Comparison of ENCODE assay signal across 22 mouse cellular contexts in genomic region chr6:100402716-100403115, GRCm38 (mm10).
DNase-seq lines count a peak whose midpoint lies in the region; ATAC-seq lines count a peak whose summit lies in the region.
"Had no signal": no experiment of that assay in that cellular context is flagged by ENCODE, and none has a peak within 500 bp of the region (broad histone marks: within the 10 kb centered on the region; RNA-seq: fewer than 3 reads in every experiment).

No protein-coding gene starts in this region.

- H3K9me3 ChIP-seq in lung, embryonic 15.5 days = no peaks in the 10 kb centered on the region
- H3K9me3 ChIP-seq in forebrain, embryonic 13.5 days (replicated peaks) = no peaks in the 10 kb centered on the region
- no peaks in the 10 kb centered on the region for H3K9me3 ChIP-seq in forebrain, embryonic 10.5 days
- H3K9me3 ChIP-seq: embryonic facial prominence, embryonic 12.5 days; hindbrain, embryonic 12.5 days; limb, embryonic 12.5 days; midbrain, embryonic 15.5 days had no signal

- no peak overlapping the region for H3K4me3 ChIP-seq in lung, embryonic 15.5 days
- no peak overlapping the region for H3K4me3 ChIP-seq in forebrain, embryonic 13.5 days
- no peak overlapping the region for H3K4me3 ChIP-seq in forebrain, embryonic 10.5 days
- H3K4me3 ChIP-seq: embryonic facial prominence, embryonic 12.5 days; hindbrain, embryonic 12.5 days; limb, embryonic 12.5 days; midbrain, embryonic 15.5 days had no signal

- no peak overlapping the region for H3K27ac ChIP-seq in lung, embryonic 15.5 days
- no peak overlapping the region for H3K27ac ChIP-seq in forebrain, embryonic 13.5 days
- H3K27ac ChIP-seq in forebrain, embryonic 10.5 days = no peak overlapping the region
- H3K27ac ChIP-seq: embryonic facial prominence, embryonic 12.5 days; hindbrain, embryonic 12.5 days; limb, embryonic 12.5 days; liver, embryonic 14.5 days; midbrain, embryonic 15.5 days had no signal

- no peak overlapping the region for H3K9ac ChIP-seq in lung, embryonic 15.5 days
- no peak overlapping the region for H3K9ac ChIP-seq in forebrain, embryonic 13.5 days
- H3K9ac ChIP-seq: embryonic facial prominence, embryonic 12.5 days; forebrain, postnatal 0 days; hindbrain, embryonic 12.5 days; limb, embryonic 12.5 days; liver, embryonic 14.5 days; midbrain, embryonic 15.5 days had no signal

- DNase-seq in embryo, embryonic 10 days (ENCODE audit: low spot score) = peak; percentile 61
- no peak for DNase-seq in embryo, embryonic 9.5 days (ENCODE audit: extremely low spot score)
- no peak for DNase-seq in lung, postnatal 10 days
- peak; percentile 38 for DNase-seq in induced T-regulatory cell, adult 2 months (ENCODE audit: low read depth)
- no peak for DNase-seq in urinary bladder, postnatal 25 days (ENCODE audit: low spot score)
- no peak for DNase-seq in forebrain, embryonic 10.5 days (ENCODE audit: extremely low spot score, low spot score)
- DNase-seq: adrenal gland, postnatal 14 days; cerebellum, adult 8-10 months; forebrain, postnatal 0 days; heart, adult 18-20 months; lung, postnatal 14 days; retina, postnatal 1 day; right cerebral cortex, postnatal 4 days; thymus, postnatal 4 days had no signal

- peak; percentile 31; the same call in 1 of the 2 replicates for ATAC-seq in lung, embryonic 15.5 days (ENCODE audit: borderline replicate concordance, extremely low read depth, low FRiP score, low TSS enrichment)
- ATAC-seq in forebrain, embryonic 13.5 days = no peak
- ATAC-seq: forebrain, postnatal 0 days; intestine, embryonic 16.5 days; midbrain, embryonic 15.5 days had no signal

- no peaks in the 10 kb centered on the region for H3K4me1 ChIP-seq in lung, embryonic 15.5 days
- H3K4me1 ChIP-seq in forebrain, embryonic 13.5 days = no peaks in the 10 kb centered on the region
- H3K4me1 ChIP-seq in forebrain, embryonic 10.5 days = peaks cover 5% of the 10 kb centered on the region; the same call in 1 of the 2 replicates
- H3K4me1 ChIP-seq: embryonic facial prominence, embryonic 12.5 days; midbrain, embryonic 15.5 days had no signal

- H3K4me2 ChIP-seq in lung, embryonic 15.5 days = no peak overlapping the region
- no peak overlapping the region for H3K4me2 ChIP-seq in forebrain, embryonic 13.5 days
- H3K4me2 ChIP-seq: embryonic facial prominence, embryonic 12.5 days; hindbrain, embryonic 12.5 days; limb, embryonic 12.5 days; midbrain, embryonic 15.5 days had no signal

- no peaks in the 10 kb centered on the region for H3K27me3 ChIP-seq in lung, embryonic 15.5 days
- no peaks in the 10 kb centered on the region for H3K27me3 ChIP-seq in forebrain, embryonic 13.5 days
- H3K27me3 ChIP-seq in forebrain, embryonic 10.5 days (ENCODE audit: poor library complexity, severe bottlenecking) = 0 out of 2 replicates have a peak, but pooled peaks cover 12% of the 10 kb centered on the region
- H3K27me3 ChIP-seq: embryonic facial prominence, embryonic 12.5 days; limb, embryonic 12.5 days; midbrain, embryonic 15.5 days had no signal

- 43% methylated on average over 4 of the region's 4 CpGs for WGBS in lung, embryonic 15.5 days
- WGBS in forebrain, embryonic 13.5 days = 67% methylated on average over 4 of the region's 4 CpGs
- 79% methylated on average over 4 of the region's 4 CpGs for WGBS in forebrain, embryonic 10.5 days

- H3K36me3 ChIP-seq in lung, embryonic 15.5 days = no peaks in the 10 kb centered on the region
- H3K36me3 ChIP-seq in forebrain, embryonic 13.5 days (ENCODE audit: poor library complexity, severe bottlenecking) = no peaks in the 10 kb centered on the region
- no peaks in the 10 kb centered on the region for H3K36me3 ChIP-seq in forebrain, embryonic 10.5 days (replicated peaks)
- H3K36me3 ChIP-seq: embryonic facial prominence, embryonic 12.5 days; hindbrain, embryonic 12.5 days; limb, embryonic 12.5 days; midbrain, embryonic 15.5 days had no signal

Comparison
In these comparisons a context has a peak if more than half of its experiments do, and no peak if none do; other contexts are left out.
1. DNase-seq: peak in embryo, embryonic 10 days (single experiment) and induced T-regulatory cell, adult 2 months (single experiment); none in embryo, embryonic 9.5 days (single experiment), lung, postnatal 10 days (single experiment), urinary bladder, postnatal 25 days (single experiment) and forebrain, embryonic 10.5 days (single experiment).